Mouse (Mus musculus): Measurements from ENCODE around the gene Dhrs1. TPM values are rescaled to one million over a fixed set of nuclear protein-coding genes. Genes with fewer than 3 reads are reported as not detected.

Gene Dhrs1
- polyA plus RNA-seq, 1 experiment from 2014 or later, result 88.4 TPM

DNA sequence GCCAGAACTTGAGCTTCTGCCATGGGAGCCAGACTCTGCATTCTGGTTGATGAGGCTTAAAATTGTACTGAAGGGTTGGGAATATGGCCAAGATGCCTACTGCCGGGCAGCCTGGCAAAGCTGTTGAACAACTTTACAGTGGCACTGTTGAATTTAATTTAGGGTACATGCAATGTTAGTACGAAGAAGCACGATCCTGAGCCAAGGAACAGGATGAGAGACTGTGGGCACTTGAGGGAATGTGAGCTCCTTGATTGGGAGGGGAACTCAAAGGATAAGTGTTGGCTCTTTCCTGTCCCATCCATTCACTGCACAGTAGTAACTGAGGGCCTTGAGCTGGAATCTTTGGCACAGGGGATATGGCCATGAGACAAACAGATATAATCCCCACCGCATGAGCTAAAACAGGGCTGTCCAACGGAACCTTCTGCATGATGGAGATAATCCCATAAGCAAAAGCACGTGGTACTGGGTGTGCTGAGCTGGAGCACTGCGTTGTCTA lies 14.9 kb downstream of the Dhrs1 start:
- Histone ChIP-seq H3K36me3 (no peaks in the 10 kb centered on the region), H3K4me3 (no peak overlapping the region), H3K4me1 (peaks cover 8% of the 10 kb centered on the region; the same call in 1 of the 2 replicates), H3K4me2 (no peak overlapping the region), H3K9ac (no peak overlapping the region), H3K9me3 (no peaks in the 10 kb centered on the region), H3K27me3 (no peaks in the 10 kb centered on the region), H3K27ac (no peak overlapping the region)
- no peak for ATAC-seq (ENCODE audit: borderline replicate concordance, extremely low read depth, low FRiP score, low TSS enrichment)
- 73% methylated on average over 7 of the region's 7 CpGs for WGBS

DNA sequence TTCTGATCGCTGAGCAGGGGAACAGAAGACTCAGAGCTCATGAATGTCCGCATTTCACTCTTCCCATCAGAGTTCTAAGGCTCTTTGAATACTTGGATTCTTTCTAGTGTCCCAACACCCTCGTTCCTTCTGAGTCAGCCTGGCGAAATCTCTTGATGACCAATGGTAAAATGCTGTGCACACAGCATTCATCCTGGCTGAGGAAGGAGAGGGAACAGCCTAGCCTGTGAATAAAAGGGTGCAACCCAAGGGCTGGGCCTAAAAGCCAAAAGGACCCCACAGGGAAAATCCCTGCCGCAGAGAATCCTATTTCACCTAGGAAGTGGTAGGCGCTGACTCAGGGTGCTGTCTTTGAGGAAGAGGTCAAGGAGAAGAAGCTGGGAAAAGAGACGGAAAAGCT lies 15.4 kb downstream of the Dhrs1 start:
- H3K4me2 ChIP-seq, result no peak overlapping the region
- H3K9me3 ChIP-seq, result no peaks in the 10 kb centered on the region
- no peak overlapping the region for H3K4me3 ChIP-seq
- H3K4me1 ChIP-seq, result peaks cover 8% of the 10 kb centered on the region; the same call in 1 of the 2 replicates
- no peak overlapping the region for H3K9ac ChIP-seq
- H3K27ac ChIP-seq, result no peak overlapping the region
- ATAC-seq (ENCODE audit: borderline replicate concordance, extremely low read depth, low FRiP score, low TSS enrichment), result no peak
- H3K27me3 ChIP-seq, result no peaks in the 10 kb centered on the region
- H3K36me3 ChIP-seq, result no peaks in the 10 kb centered on the region
- 74% methylated on average over 7 of the region's 7 CpGs for WGBS

DNA sequence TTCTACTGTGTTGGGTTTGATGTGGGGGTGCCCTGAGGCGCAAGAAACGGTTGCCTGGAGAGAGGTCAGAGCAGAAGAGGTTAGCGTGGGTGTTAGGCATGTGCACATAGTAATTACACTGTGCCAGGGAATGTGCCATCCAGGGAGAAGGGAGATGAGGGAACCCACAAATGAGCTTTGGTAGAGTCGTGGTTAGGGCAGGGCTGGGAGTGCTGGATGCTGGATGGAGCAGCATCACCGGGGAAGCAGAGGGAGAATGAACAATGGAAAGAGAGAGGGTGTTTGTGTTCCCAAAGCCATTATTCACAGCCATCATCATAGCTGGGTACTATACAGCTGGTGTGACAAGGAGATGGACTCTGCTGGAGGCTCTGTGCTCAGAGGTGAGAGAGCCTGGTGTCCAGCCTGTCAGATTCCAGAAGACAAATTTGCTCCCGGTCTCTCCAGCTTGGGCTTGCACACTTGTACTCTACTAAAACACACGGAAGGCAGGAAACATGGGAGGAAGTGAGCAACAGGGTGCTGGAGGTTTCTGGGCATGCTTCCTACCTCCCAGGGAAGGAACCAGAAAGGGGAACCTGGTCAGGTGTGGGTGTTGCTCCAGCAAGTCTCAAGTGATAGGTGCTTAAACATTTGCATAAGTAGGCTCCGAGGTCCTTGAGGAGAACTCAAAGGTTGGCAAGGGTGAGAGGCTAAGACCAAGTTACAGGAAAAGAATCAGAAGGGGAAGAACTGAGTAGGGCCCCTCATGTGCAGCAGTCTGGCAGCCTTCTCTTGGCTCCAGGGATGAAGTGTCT lies 17.4 kb downstream of the Dhrs1 start:
- no peaks in the 10 kb centered on the region for H3K36me3 ChIP-seq
- no peak overlapping the region for H3K4me2 ChIP-seq
- no peak for ATAC-seq (ENCODE audit: borderline replicate concordance, extremely low read depth, low FRiP score, low TSS enrichment)
- peaks cover 8% of the 10 kb centered on the region; the same call in 1 of the 2 replicates for H3K4me1 ChIP-seq
- H3K4me3 ChIP-seq, result no peak overlapping the region
- 0 out of 2 replicates have a peak overlapping the region, but pooled peaks have one; percentile 1 for H3K27ac ChIP-seq
- H3K9me3 ChIP-seq, result no peaks in the 10 kb centered on the region
- no peaks in the 10 kb centered on the region for H3K27me3 ChIP-seq
- no peak overlapping the region for H3K9ac ChIP-seq
- WGBS, result 42% methylated on average over 8 of the region's 8 CpGs

DNA sequence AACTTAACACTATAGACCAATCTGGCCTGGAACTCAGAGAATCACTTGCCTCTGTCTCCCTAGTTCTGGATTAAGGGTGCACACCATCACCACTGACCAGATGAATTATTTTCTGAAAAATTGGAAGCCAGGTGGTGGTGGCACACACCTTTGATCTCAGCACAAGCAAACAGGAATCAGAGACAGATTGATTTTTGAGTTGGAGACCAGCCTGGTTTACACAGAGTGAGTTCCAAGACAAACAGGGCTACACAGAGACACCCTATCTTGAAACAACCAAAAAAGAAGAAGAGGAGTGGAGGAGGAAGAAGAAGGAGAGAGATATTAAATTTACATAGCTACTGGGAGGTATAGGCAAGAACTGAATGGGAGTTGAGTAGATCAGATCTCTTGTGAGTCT lies 19.2 kb downstream of the Dhrs1 start:
- H3K4me3 ChIP-seq, result no peak overlapping the region
- peaks cover 16% of the 10 kb centered on the region; the same call in 1 of the 2 replicates for H3K4me1 ChIP-seq
- H3K27ac ChIP-seq, result no peak overlapping the region
- no peak for ATAC-seq (ENCODE audit: borderline replicate concordance, extremely low read depth, low FRiP score, low TSS enrichment)
- H3K4me2 ChIP-seq, result no peak overlapping the region
- H3K9ac ChIP-seq, result no peak overlapping the region
- H3K36me3 ChIP-seq, result no peaks in the 10 kb centered on the region
- no peaks in the 10 kb centered on the region for H3K27me3 ChIP-seq
- H3K9me3 ChIP-seq, result no peaks in the 10 kb centered on the region

DNA sequence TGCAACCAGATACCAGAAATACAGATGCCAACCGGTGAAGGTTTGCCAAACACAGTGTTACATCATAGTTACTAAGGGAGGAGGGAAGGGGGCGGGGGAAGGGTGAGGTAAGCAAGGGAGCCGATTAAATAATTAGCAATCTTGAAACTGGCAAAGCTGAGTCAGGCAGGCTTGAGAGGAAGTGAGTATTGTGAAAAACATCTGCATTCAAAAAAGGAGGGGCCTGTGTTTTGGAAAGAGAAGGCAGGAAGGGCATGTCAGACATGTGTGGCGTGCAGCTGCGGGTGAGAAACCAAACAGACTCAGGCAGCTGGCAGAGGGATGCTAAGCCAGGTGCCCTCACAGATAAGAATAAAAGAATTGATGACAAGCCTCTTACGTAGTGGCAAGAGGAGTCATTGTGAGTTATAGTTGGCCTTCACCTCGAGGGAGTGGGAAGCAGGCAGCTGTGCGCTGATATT lies 21.0 kb downstream of the Dhrs1 start:
- no peak overlapping the region for H3K4me2 ChIP-seq
- no peaks in the 10 kb centered on the region for H3K9me3 ChIP-seq
- 44% methylated on average over 8 of the region's 8 CpGs for WGBS
- no peaks in the 10 kb centered on the region for H3K27me3 ChIP-seq
- H3K36me3 ChIP-seq, result peaks cover 6% of the 10 kb centered on the region; the same call in 1 of the 2 replicates
- H3K4me3 ChIP-seq, result no peak overlapping the region
- ATAC-seq (ENCODE audit: borderline replicate concordance, extremely low read depth, low FRiP score, low TSS enrichment), result no peak
- no peak overlapping the region for H3K27ac ChIP-seq
- no peak overlapping the region for H3K9ac ChIP-seq
- peaks cover 23% of the 10 kb centered on the region; the same call in 1 of the 2 replicates for H3K4me1 ChIP-seq

DNA sequence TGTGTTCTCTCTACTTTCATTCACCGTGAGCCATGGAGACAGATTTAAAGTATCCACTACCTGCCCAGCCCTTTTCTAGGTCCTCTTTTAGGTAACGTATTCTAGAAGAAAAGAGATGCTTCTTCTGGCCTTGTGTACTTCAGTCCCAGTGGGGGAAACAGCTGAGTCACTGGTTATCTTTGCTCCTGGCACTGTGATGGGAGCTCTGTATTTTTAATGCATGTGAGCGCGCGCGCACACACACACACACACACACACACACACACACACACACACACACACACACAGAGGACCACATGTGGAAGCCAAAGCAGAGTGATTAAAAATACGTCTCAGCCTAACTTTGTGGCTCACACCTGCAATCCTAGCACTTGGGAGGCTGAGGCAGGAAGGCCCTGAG lies 22.1 kb downstream of the Dhrs1 start:
- H3K36me3 ChIP-seq, result peaks cover 8% of the 10 kb centered on the region
- no peak overlapping the region for H3K4me3 ChIP-seq
- peaks cover 23% of the 10 kb centered on the region; the same call in 1 of the 2 replicates for H3K4me1 ChIP-seq
- no peak for ATAC-seq (ENCODE audit: borderline replicate concordance, extremely low read depth, low FRiP score, low TSS enrichment)
- H3K4me2 ChIP-seq, result no peak overlapping the region
- no peaks in the 10 kb centered on the region for H3K27me3 ChIP-seq
- WGBS, result 90% methylated on average over 7 of the region's 7 CpGs
- H3K9me3 ChIP-seq, result no peaks in the 10 kb centered on the region
- no peak overlapping the region for H3K27ac ChIP-seq
- H3K9ac ChIP-seq, result no peak overlapping the region

DNA sequence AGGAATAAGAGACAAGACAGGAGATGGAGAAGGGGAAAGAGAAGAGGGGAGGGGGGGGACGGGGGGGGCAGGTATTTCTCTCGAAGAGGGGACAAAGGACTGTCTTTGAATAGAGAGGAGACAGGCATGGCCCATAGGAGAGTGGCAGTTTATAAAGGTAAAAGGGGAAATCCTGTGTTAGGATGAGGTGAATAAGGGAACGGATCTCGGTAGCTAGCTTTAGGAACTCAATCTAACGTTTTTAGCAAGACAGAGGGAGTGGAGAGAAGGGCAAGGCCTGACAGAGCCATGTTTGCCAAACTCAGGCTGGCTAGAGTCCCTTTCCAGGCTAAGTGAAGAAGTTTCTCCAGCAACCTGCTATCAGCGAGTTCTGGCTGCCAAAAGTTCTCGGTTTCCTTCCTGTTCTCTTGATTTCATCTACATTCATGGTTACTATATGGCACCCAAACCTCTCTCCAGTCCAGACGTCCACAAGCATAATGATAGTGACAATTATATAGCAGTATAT lies 23.0 kb downstream of the Dhrs1 start:
- 0 out of 2 replicates have a peak, but pooled peaks have one; percentile 7 for ATAC-seq (ENCODE audit: borderline replicate concordance, extremely low read depth, low FRiP score, low TSS enrichment)
- no peaks in the 10 kb centered on the region for H3K9me3 ChIP-seq
- peak overlapping the region; percentile 84 for H3K4me3 ChIP-seq
- peaks cover 18% of the 10 kb centered on the region; the same call in 1 of the 2 replicates for H3K4me1 ChIP-seq
- peak overlapping the region; percentile 68 for H3K9ac ChIP-seq
- no peak overlapping the region for H3K27ac ChIP-seq
- no peaks in the 10 kb centered on the region for H3K27me3 ChIP-seq
- H3K4me2 ChIP-seq, result peak overlapping the region; percentile 72
- 44% methylated on average over 8 of the region's 8 CpGs for WGBS
- H3K36me3 ChIP-seq, result peaks cover 15% of the 10 kb centered on the region

DNA sequence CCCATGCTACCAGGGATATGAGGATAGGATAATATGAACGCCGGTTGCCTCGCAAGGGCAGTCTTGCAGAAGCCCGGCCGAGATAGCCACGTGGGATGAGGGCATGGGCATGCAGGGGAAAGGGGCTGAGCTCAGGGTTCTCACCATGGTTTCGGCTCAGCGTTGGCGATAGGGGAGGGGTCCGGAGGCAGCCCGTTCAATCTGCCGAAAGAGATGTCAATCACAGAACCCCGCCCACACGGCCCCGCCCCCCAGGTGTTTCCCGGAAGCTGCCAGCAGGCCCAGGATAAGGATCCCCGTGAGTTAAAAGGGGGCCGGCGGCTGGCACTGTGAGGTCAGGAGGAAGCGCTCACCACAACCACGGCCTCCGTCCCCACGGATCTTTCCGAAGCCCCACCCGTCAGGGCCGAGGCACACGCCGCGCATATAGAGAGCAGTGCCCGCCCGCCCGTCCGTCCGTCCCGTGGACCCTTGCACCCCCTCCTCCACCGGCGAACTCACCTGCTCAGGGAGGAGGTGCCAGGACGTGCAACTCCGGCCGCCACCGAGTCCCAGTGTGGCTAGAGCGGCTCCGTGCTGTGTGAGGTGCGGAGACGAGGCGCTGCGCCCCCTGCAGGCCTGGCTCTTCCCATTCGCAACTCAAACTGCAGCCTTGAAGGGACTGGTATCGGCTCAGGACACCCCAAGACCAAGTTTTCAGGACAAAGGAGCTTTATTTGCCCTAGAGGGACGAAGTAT lies 23.6 kb downstream of the Dhrs1 start, which contains the start of gene Rabggta:
TSS of gene Rabggta (minus strand) at position 564 of the 738 bp plus-strand sequence.
- peak within 1 kb of the TSS; percentile 68 for H3K9ac ChIP-seq
- peak within 1 kb of the TSS; percentile 89 for H3K27ac ChIP-seq
- under 1% methylated on average over 47 of the region's 50 CpGs for WGBS
- ATAC-seq (ENCODE audit: borderline replicate concordance, extremely low read depth, low FRiP score, low TSS enrichment), result peak; percentile 95
- H3K27me3 ChIP-seq, result no peaks in the 10 kb centered on the region
- H3K9me3 ChIP-seq, result no peaks in the 10 kb centered on the region
- H3K4me2 ChIP-seq, result peak within 1 kb of the TSS; percentile 72
- peaks cover 15% of the 10 kb centered on the region; the same call in 1 of the 2 replicates for H3K4me1 ChIP-seq
- H3K4me3 ChIP-seq, result peak within 1 kb of the TSS; percentile 84
- H3K36me3 ChIP-seq, result peaks cover 22% of the 10 kb centered on the region

DNA sequence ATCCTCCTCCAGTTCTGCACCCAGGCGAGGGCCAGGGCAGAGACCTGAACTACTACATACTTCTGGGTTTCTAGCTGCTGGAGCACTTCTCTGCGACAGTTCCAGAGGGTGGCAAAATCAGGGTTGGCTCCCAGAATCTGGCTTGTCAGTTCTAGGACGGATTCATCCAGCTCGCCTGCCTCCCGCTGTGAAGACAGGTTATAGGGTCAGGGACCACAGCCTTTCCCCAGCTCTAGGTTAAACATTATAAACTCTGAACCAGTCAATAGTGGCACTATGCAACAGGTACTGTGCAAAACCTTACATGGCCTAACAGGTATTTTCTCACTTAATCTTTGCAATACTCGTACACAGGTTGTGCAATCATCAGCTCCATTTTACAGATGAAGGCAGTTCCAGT lies 24.4 kb downstream of the Dhrs1 start:
- peaks cover 22% of the 10 kb centered on the region for H3K36me3 ChIP-seq
- no peak overlapping the region for H3K9ac ChIP-seq
- no peaks in the 10 kb centered on the region for H3K9me3 ChIP-seq
- peak overlapping the region; percentile 72 for H3K4me2 ChIP-seq
- H3K27me3 ChIP-seq, result no peaks in the 10 kb centered on the region
- H3K4me3 ChIP-seq, result peak overlapping the region; percentile 84
- no peak overlapping the region for H3K27ac ChIP-seq
- 69% methylated on average over 6 of the region's 6 CpGs for WGBS
- ATAC-seq (ENCODE audit: borderline replicate concordance, extremely low read depth, low FRiP score, low TSS enrichment), result no peak
- H3K4me1 ChIP-seq, result peaks cover 15% of the 10 kb centered on the region; the same call in 1 of the 2 replicates

DNA sequence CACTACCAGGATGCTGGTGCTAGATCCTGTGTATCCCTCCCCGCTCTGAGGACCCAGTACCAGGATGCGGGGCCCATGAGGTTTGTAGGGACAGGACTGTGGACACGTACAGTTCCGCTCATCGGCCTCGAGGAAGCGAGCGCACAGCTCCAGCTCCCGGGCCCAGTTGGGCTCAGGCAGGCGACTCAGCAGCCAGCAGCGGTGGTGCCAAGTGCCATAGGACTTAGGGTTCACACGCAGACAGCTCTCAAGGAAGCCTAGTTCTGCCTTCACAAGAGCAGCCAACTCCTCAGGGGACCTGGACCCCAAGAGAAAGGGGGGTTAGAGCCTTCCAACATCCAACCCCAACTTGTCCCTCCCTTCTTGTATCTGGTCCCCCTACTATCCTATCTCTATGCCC lies 24.8 kb downstream of the Dhrs1 start:
- no peaks in the 10 kb centered on the region for H3K27me3 ChIP-seq
- H3K4me1 ChIP-seq, result peaks cover 15% of the 10 kb centered on the region; the same call in 1 of the 2 replicates
- H3K9ac ChIP-seq, result no peak overlapping the region
- H3K27ac ChIP-seq, result no peak overlapping the region
- no peak overlapping the region for H3K4me2 ChIP-seq
- no peaks in the 10 kb centered on the region for H3K9me3 ChIP-seq
- H3K36me3 ChIP-seq, result peaks cover 22% of the 10 kb centered on the region
- WGBS, result 88% methylated on average over 12 of the region's 12 CpGs
- no peak overlapping the region for H3K4me3 ChIP-seq
- no peak for ATAC-seq (ENCODE audit: borderline replicate concordance, extremely low read depth, low FRiP score, low TSS enrichment)

DNA sequence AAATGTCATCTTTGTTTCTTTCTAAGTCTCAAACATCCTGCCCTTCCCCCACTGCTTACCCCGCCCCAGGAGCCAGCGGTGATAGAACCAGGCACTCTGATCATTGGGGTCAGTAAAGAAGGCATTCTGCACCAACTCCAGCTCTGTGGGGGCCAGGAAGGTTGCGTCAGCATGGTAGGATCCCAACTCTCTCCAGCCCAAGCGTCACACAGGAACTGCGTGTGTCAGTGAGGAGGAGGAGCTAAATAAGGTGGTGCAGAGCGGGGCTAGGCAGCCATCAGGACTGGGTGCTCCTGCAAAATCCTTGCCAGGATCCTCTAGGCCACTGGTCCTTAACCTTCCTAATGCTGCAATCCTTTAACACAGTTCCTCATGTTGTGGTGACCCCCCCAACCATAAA lies 25.8 kb downstream of the Dhrs1 start:
- H3K9me3 ChIP-seq, result no peaks in the 10 kb centered on the region
- peaks cover 22% of the 10 kb centered on the region for H3K36me3 ChIP-seq
- 84% methylated on average over 6 of the region's 6 CpGs for WGBS
- no peak overlapping the region for H3K4me2 ChIP-seq
- ATAC-seq (ENCODE audit: borderline replicate concordance, extremely low read depth, low FRiP score, low TSS enrichment), result no peak
- H3K27ac ChIP-seq, result no peak overlapping the region
- H3K27me3 ChIP-seq, result no peaks in the 10 kb centered on the region
- H3K4me1 ChIP-seq, result peaks cover 22% of the 10 kb centered on the region; the same call in 1 of the 2 replicates
- no peak overlapping the region for H3K4me3 ChIP-seq
- no peak overlapping the region for H3K9ac ChIP-seq
